Mouse (Mus musculus) limb, embryonic 10.5 days (tissue): Measurements from ENCODE around the gene Pgls. TPM values are rescaled to one million over a fixed set of nuclear protein-coding genes. Genes with fewer than 3 reads are reported as not detected.

ENCODE experiments used
- DNase-seq: peaks from one replicate; pipeline ENCODE4 v3.0.0-alpha.2; 2017; ENCODE audit warnings: low spot score
- H3K27ac ChIP-seq: fragments of 300-500 bp; sonication (generic); 2 replicates; pipeline ENCODE4 v1.5.1; 2016; ENCODE audit warnings: mild to moderate bottlenecking
- H3K27me3 ChIP-seq: fragments of 300-500 bp; sonication (generic); 2 replicates; pipeline ENCODE4 v1.6.1; 2016; ENCODE audit warnings: low read depth, mild to moderate bottlenecking; ENCODE audit not compliant: poor library complexity, severe bottlenecking
- H3K36me3 ChIP-seq: fragments of 300-500 bp; sonication (generic); 2 replicates; pipeline ENCODE4 v1.6.1; 2016; ENCODE audit warnings: mild to moderate bottlenecking, moderate library complexity
- H3K4me1 ChIP-seq: fragments of 300-500 bp; sonication (generic); 2 replicates; pipeline ENCODE4 v1.6.1; 2016
- H3K4me3 ChIP-seq: fragments of 300-500 bp; sonication (generic); 2 replicates; pipeline ENCODE4 v1.5.1; 2016; ENCODE audit warnings: mild to moderate bottlenecking, moderate library complexity
- H3K9me3 ChIP-seq: fragments of 300-500 bp; sonication (generic); replicated peaks from 2 replicates; pipeline ENCODE4 v1.6.1; 2016; ENCODE audit warnings: mild to moderate bottlenecking
- WGBS: fragments of 180-500 bp; shearing (Covaris S2); methylation state at CpG from one replicate; pipeline ENCODE4 v1.1.7; 2016; 5-methylcytosine and 5-hydroxymethylcytosine counted together
- polyA plus RNA-seq: library from polyadenylated mRNA; unstranded; fragments of >200 nt; fragmentation: Nextera tagmentation; extraction: Ambion mirVana; gene quantifications from 2 replicates; pipeline ENCODE4 v1.2.1, GENCODE M21; 2016

Pgls gene
- polyA plus RNA-seq, 1 experiment from 2014 or later, result 241 TPM

DNA sequence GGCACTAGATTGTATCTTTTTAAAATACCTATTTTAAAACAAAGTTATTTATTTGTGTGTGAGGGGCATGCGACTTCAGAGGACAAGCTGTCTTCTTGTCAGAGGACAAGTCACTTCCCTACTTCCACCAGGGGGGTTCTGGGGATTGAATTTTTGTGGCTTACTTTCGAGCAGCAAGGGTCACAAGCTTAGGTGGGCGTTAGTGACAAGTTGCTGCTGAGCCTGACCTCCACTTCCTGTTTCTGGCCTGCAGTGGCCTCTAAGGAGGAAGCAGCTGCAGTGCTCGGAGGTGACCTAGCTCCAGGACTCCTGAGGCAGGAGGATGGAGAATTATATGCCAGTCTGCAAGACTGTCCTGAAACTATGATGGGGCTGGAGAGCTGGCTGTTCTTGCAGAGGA lies 21.4 kb downstream of the Pgls start:
- no peak for DNase-seq
- H3K27ac ChIP-seq, result no peak overlapping the region
- no peaks in the 10 kb centered on the region for H3K27me3 ChIP-seq
- H3K4me1 ChIP-seq, result peaks cover 23% of the 10 kb centered on the region
- no peaks in the 10 kb centered on the region for H3K9me3 ChIP-seq
- WGBS, result 46% methylated on average over 4 of the region's 4 CpGs
- no peak overlapping the region; the same call in 1 of the 2 replicates for H3K4me3 ChIP-seq
- peaks cover 59% of the 10 kb centered on the region for H3K36me3 ChIP-seq

DNA sequence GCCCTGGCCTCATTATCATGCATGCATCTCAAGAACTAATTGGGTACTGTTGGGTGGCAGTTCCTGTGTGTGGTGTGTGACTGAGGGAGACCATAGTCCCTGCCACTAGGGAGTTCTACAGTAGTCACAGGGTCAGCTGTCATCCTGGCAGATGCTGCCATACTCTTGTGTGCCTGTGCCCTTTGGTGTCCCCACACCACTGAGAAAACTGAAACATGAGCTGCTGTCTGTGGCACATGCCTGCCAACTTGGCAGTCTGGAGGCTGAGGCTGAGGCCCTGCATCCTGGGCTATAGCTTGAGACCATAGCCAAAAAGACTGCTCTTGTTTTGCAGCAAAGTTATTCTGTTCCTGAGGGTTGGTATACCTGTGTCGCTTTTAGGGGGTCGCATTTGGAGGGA lies 27.8 kb downstream of the Pgls start:
- Histone ChIP-seq H3K36me3 (peaks cover 98% of the 10 kb centered on the region), H3K4me3 (no peak overlapping the region), H3K4me1 (no peaks in the 10 kb centered on the region), H3K9me3 (peaks cover 14% of the 10 kb centered on the region), H3K27me3 (no peaks in the 10 kb centered on the region), H3K27ac (no peak overlapping the region)
- no peak for DNase-seq
- 97% methylated on average over 2 of the region's 2 CpGs for WGBS

DNA sequence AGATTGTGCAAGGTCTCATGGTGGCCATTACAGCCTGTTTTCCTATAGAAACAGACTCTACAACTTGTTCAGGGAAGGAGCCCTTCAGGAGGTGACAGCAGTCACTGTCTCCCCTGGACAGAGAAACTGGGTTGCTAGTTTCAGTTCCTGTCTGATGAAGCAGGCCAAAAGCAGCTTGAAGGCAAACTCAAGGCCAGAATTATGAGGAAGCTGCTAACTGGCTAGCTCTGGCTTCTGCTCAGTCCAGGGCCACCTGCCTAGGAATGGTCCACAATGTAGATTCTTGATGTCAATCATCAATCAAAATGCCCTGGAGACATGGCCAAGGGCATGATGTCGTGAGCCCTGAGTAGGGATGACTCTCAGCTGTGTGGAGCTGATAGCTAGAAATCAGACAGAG lies 33.1 kb downstream of the Pgls start:
- Histone ChIP-seq H3K4me1 (peaks cover 30% of the 10 kb centered on the region), H3K36me3 (peaks cover 64% of the 10 kb centered on the region), H3K4me3 (no peak overlapping the region), H3K27me3 (peaks cover 9% of the 10 kb centered on the region), H3K9me3 (peaks cover 14% of the 10 kb centered on the region), H3K27ac (no peak overlapping the region)
- 95% methylated on average over 1 of the region's 1 CpGs for WGBS
- DNase-seq, result no peak

DNA sequence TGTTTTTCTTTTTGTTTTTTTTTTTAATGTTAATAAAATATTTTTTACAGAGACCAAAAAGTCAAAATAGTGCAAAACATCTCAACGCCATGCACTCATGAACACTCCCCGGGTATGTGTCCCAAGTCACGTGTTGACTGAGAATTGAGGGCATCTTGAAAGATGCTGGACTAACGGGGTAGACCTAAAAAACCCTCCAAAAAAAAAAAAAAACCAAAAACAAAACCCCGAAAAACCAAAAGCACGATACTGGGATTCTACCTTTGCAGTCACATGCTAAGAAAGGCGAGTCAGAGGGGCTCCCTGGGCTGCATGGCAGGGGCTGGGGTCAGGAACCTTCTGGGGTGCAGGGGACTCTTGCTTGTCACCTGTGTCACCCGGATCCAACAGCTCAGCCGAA lies 34.8 kb downstream of the Pgls start:
- Histone ChIP-seq H3K27ac (no peak overlapping the region), H3K4me1 (peaks cover 33% of the 10 kb centered on the region), H3K27me3 (peaks cover 25% of the 10 kb centered on the region), H3K4me3 (no peak overlapping the region), H3K36me3 (peaks cover 47% of the 10 kb centered on the region), H3K9me3 (peaks cover 14% of the 10 kb centered on the region)
- DNase-seq, result no peak
- WGBS, result 83% methylated on average over 9 of the region's 9 CpGs

DNA sequence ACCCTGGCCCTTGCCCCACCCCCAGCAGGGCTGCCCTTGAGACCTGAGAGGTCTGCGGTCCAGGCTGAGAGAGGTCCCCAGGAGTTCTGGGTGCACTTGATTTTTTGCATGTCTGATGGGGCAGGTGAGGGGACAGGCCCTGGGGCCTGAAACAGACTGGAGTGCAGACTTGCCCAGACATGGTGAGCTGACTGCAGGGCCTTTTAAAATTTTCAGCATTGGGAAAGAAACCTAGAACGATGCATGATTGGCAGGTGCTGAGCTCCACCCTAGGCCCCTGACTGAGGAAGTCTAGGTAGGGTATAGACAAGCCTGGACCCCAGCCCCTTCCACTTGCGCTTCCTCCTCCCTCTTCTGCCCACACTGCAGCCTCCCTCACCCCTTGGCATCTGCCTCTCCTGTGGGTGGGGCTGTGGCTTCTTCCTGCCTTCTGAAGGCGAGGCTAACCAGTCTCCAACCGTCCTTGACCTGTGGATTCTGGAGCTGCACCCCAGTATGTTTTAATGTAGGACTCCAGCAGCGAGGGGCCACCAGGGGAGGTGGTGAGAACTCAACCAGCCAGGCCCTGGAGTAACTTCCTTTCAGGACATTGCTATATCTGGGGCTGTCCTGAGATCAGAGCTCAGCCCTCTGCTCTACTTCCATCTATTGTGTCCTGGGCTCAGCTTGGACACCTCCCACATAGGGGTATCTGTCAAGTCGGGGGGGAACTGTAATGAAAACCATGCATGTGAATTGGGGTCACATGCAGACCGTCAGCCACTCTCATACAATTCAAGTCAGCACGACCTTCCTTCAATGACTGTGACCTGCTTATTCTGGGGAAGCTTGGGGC lies 35.5 kb downstream of the Pgls start:
- Histone ChIP-seq H3K27ac (no peak overlapping the region), H3K9me3 (peaks cover 10% of the 10 kb centered on the region), H3K36me3 (peaks cover 40% of the 10 kb centered on the region), H3K4me1 (peaks cover 33% of the 10 kb centered on the region), H3K27me3 (peaks cover 33% of the 10 kb centered on the region), H3K4me3 (no peak overlapping the region)
- 52% methylated on average over 9 of the region's 9 CpGs for WGBS
- DNase-seq, result no peak

DNA sequence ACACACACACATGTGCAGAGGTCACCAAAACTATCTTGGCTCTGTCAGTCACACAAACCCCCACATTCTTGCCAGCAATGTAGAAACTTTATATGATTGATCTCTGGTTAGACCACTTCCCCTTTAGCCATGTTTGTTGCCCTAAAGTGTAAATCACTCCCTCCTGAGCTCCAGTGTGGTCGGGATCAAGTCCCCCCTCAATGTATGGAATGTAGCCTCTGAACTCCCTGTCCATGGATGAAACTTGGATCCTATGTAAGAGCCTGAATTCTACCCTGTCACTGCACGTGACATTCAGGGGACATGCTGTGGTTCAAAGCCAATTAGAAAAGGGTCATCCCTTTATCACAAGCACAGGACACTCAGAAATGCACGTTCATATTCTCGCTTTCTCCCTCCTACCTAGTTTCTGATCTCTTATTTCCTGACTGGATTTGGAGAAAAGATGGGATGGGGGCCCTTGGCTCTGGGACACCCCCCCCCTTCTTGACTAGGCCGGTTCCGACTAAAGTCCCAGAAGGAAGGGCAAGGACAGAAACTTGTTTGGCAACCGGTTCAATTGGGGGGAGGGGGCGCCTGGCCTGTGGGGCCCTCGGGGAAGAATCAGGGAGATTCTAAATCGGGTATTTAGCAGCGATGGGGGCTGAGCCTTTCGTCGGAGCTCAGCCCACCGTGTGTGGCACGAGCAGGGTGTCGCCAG lies 36.6 kb downstream of the Pgls start:
- H3K4me3 ChIP-seq, result peak overlapping the region; percentile 61

DNA sequence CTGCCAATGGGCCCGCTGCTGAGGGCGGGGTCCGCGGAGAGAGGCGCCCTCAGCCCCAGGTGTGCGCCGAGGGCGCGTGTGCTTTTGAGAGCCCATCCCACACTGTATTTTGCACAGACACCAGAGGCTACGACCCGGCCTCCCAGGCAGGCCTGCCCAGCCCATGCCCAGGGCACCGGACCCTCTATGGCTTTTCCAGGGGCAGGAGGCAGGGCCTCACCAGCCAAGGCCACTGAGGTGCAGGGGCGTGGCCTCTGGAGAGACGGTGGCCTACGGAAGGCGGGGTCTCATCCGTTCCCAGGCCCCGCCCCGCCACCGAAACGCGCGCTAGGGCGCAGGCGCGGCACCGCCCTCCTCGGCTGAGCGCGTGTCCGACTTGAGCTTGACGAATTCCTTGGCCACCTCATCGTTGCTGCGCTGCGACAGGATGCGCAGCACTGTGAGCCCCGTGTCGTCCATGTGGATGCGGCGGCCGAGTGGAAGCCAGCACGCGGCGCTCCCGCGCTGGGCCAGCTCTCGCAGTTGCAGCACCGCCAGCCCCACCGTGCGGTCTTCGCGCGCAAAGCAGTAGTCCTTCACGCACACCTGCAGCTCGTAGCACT lies 37.2 kb downstream of the Pgls start:
- DNase-seq, result peak; percentile 97
- Histone ChIP-seq H3K4me1 (peaks cover 43% of the 10 kb centered on the region), H3K9me3 (peaks cover 6% of the 10 kb centered on the region), H3K36me3 (peaks cover 23% of the 10 kb centered on the region), H3K27ac (peak overlapping the region; percentile 82), H3K4me3 (peak overlapping the region; percentile 61), H3K27me3 (peaks cover 50% of the 10 kb centered on the region)
- WGBS, result under 1% methylated on average over 50 of the region's 55 CpGs

More for the DNA sequence above, 36.6 kb downstream of the Pgls start:
- WGBS, result 10% methylated on average over 16 of the region's 16 CpGs
- Histone ChIP-seq H3K27me3 (peaks cover 43% of the 10 kb centered on the region), H3K27ac (peak overlapping the region; percentile 82), H3K36me3 (peaks cover 29% of the 10 kb centered on the region), H3K9me3 (peaks cover 6% of the 10 kb centered on the region), H3K4me1 (peaks cover 37% of the 10 kb centered on the region)
- DNase-seq, result no peak

DNA sequence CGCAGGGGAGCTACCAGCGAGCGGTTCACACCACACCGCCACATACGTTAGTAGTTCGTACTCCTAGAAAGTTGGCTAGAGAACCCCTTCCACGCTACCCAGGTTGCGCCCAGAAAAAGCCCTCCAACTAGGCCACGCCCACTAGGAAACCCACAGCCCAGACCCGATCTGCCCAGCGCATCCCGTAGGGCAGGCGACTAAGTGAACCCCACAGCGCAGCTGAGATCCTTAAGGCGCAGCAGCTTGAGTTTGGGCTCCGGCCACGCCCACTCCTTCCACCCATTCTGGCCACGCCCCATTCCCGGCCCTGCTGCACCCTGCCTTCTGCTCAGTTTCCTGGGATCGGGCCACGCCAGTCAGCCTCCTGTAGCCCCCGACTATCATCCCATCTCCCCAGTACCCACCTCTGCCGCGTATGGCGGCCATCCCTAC lies 37.8 kb downstream of the Pgls start:
- peak overlapping the region; percentile 61 for H3K4me3 ChIP-seq
- peak overlapping the region; percentile 82 for H3K27ac ChIP-seq
- DNase-seq, result peak; percentile 59
- peaks cover 56% of the 10 kb centered on the region for H3K27me3 ChIP-seq
- peaks cover 6% of the 10 kb centered on the region for H3K9me3 ChIP-seq
- H3K4me1 ChIP-seq, result peaks cover 48% of the 10 kb centered on the region
- WGBS, result 5% methylated on average over 25 of the region's 25 CpGs
- peaks cover 17% of the 10 kb centered on the region for H3K36me3 ChIP-seq

DNA sequence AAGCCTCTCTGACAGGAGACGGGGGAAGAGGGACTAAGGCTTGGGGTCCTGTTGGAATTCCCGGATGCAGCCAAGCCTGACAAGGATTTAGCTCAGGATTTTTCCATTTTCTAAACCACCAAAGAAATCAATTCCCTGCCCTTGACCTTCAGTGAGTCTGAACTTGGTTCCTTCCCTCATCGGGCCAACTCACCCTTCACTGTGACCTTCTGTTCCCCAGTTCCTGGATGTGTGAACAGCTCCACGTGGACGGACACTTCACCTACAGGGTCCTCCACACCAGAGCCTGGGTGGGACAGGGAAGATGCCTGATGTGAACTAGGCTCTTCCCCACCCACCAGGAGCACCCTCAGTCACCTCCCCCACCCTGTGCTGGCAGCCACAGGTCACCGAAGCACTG lies 38.8 kb downstream of the Pgls start:
- Histone ChIP-seq H3K9me3 (peaks cover 6% of the 10 kb centered on the region), H3K4me1 (peaks cover 48% of the 10 kb centered on the region), H3K36me3 (peaks cover 7% of the 10 kb centered on the region), H3K27me3 (peaks cover 65% of the 10 kb centered on the region), H3K4me3 (no peak overlapping the region), H3K27ac (no peak overlapping the region)
- WGBS, result 89% methylated on average over 6 of the region's 6 CpGs
- DNase-seq, result no peak

DNA sequence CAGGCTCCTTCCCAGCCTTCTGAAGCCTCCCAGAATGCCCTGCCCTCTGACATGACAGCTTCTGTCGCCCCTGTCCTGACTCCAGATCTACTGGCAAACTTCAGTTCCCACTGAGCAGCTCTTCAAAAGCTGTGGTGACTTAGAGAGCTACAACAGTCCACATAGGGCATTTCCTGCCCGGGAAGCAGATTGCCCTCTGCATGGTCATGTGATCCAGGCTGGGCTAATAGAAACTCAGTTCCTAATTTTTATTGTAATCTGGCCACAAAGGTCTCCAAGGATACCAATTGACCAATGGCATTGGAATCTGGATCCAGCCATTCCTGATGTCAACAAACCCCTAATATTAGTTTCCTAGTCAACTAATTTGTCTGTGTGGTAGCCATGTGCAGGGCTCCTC lies 39.9 kb downstream of the Pgls start:
- no peak for DNase-seq
- WGBS, result 67% methylated on average over 2 of the region's 2 CpGs
- Histone ChIP-seq H3K9me3 (peaks cover 6% of the 10 kb centered on the region), H3K27me3 (peaks cover 76% of the 10 kb centered on the region), H3K4me1 (peaks cover 48% of the 10 kb centered on the region), H3K36me3 (no peaks in the 10 kb centered on the region), H3K27ac (no peak overlapping the region), H3K4me3 (no peak overlapping the region)

DNA sequence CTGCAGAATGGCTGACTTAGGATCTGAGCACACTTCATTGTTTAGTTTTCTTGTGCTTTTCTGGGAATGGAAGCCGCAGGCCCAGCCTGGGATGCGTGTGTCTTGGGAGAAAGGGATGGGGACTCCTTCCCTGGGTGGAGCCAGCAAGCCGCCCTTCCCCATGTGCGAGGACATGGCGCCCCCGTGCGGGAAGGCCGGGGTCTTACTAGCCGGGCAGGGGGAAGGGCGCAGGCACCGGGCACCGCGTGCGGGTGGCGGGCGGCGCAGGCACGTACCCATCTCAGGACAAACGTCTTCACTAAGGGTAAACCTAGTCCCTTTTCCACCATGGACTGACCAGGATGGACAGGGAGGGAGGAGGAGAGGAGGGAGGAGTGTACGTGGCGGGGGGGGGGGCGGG lies 41.2 kb downstream of the Pgls start:
- peak overlapping the region; percentile 38; the same call in 1 of the 2 replicates for H3K4me3 ChIP-seq
- no peaks in the 10 kb centered on the region for H3K36me3 ChIP-seq
- peak; percentile 56 for DNase-seq
- no peak overlapping the region for H3K27ac ChIP-seq
- peaks cover 6% of the 10 kb centered on the region for H3K9me3 ChIP-seq
- 10% methylated on average over 19 of the region's 22 CpGs for WGBS
- H3K4me1 ChIP-seq, result peaks cover 37% of the 10 kb centered on the region
- peaks cover 86% of the 10 kb centered on the region for H3K27me3 ChIP-seq

DNA sequence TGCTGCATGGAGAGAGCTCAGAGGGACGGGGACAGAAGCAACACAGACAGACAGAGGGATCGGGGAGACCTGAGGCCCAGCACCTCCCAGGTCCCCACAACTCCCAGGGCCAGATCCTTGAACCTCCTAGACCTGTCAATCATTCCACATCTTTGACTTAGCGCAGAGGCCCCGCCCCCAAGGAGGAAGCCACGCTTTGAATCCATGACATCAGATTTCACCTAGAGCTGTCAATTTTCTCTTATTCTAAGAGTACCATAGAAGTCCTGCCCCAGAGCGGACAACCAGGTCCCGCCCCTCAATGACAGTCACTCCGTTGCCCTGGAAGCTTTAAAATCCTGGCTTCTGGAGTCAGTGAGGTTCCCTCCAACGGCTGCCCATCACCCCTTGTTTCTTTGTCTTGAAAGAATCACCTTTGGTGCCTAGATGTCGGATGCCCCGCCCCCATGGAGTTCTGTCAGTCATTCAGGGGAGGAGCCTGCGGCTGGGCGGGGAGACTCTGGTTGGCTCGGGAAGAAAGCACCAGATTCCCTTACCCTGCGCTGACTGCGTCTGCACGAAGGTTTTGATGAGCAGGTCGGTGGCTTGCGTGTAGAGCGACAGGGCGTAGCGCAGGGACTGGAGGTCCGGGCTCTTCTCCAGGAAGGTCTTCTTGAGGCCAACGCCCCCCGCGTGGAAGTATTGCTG lies 42.1 kb downstream of the Pgls start:
- peaks cover 6% of the 10 kb centered on the region for H3K9me3 ChIP-seq
- peak overlapping the region; percentile 38 for H3K4me3 ChIP-seq
- 3% methylated on average over 26 of the region's 26 CpGs for WGBS
- peaks cover 27% of the 10 kb centered on the region for H3K4me1 ChIP-seq
- peaks cover 95% of the 10 kb centered on the region for H3K27me3 ChIP-seq
- peak; percentile 69 for DNase-seq
- no peaks in the 10 kb centered on the region for H3K36me3 ChIP-seq
- H3K27ac ChIP-seq, result no peak overlapping the region
